Mouse (Mus musculus) thymus, adult 2 months (tissue): Measurements from ENCODE around the gene Nell2.

Experiments used
- CTCF ChIP-seq: fragments of 200-500 bp; IDR thresholded peaks from 2 replicates; pipeline ENCODE4 v1.5.1; 2012; ENCODE audit warnings: mild to moderate bottlenecking, control low read depth, low read length, moderate library complexity, borderline replicate concordance; ENCODE audit not compliant: control insufficient read depth, poor library complexity, insufficient read depth; ENCODE audit errors: extremely low read depth
- POLR2A ChIP-seq: fragments of 200-500 bp; IDR thresholded peaks from 2 replicates; pipeline ENCODE4 v1.6.1; 2012; ENCODE audit warnings: mild to moderate bottlenecking, low read length, control low read depth, moderate library complexity; ENCODE audit not compliant: control insufficient read depth, poor library complexity, insufficient read depth; ENCODE audit errors: extremely low read depth

GRCm38 (mm10) chr15:95487961-95488360 lies 40.4 kb downstream of the Nell2 start:
- no peak for TF ChIP-seq CTCF
- no peak for TF ChIP-seq POLR2A
